Comparison of ENCODE assay signal across 9 mouse cellular contexts in the genomic region with DNA sequence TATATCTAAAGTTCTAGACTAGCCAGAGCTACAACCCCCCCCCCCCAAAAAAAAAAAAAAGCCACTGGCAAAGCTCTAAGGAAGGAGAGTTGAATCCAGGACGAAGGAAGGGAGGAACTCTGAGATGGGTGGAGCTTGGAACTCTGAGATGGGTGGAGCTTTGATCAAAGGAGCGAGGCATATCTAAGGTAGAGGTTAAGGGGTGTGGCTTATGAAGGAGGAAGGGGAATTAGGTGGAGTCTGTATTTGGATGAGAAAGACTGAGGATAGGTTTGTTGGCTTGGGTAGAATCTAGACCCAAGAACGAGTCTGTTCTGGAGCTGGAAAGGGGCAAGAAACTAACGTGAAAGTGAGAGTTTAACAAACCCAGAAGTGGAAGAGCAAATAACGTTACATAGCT. TPM values are rescaled to one million over a fixed set of nuclear protein-coding genes. Genes with fewer than 3 reads are reported as not detected.
DNase-seq lines count a peak whose midpoint lies in the region; ATAC-seq and TF ChIP-seq lines count a peak whose summit lies in the region.
"Had no signal": no experiment of that assay in that cellular context is flagged by ENCODE, and none has a peak within 500 bp of the region (broad histone marks: within the 10 kb centered on the region; RNA-seq: fewer than 3 reads in every experiment).

No protein-coding gene starts in this region.

- TF ChIP-seq CTCF in heart, postnatal 0 days (IDR thresholded peaks at IDR 0.05; ENCODE audit: low read depth), result no peak
- TF ChIP-seq CTCF in intestine, postnatal 0 days (IDR thresholded peaks at IDR 0.05; ENCODE audit: low read depth), result no peak

- DNase-seq in heart, postnatal 0 days (ENCODE audit: low spot score), result no peak
- no peak for DNase-seq in heart, adult 11 months
- no peak for DNase-seq in natural killer cell, adult 2 months (ENCODE audit: low spot score in 2 of 2)
- no peak for DNase-seq in layer of hippocampus, postnatal 25 days (ENCODE audit: extremely low spot score in 1 of 2, low spot score in 1 of 2)
- DNase-seq in cerebellum, adult 9-10 months, result no peak

- H3K4me1 ChIP-seq in heart, postnatal 0 days (ENCODE audit: control insufficient read depth, insufficient read depth), result 0 out of 2 replicates have a peak, but pooled peaks cover 5% of the 10 kb centered on the region
- H3K4me1 ChIP-seq in intestine, postnatal 0 days (replicated peaks; ENCODE audit: control insufficient read depth, insufficient read depth, low read length), result 0 out of 2 replicates have a peak, but pooled peaks cover 6% of the 10 kb centered on the region
- H3K4me1 ChIP-seq in midbrain, embryonic 13.5 days (replicated peaks), result peaks cover 11% of the 10 kb centered on the region

- H3K27ac ChIP-seq in heart, postnatal 0 days (ENCODE audit: low read depth), result no peak overlapping the region
- no peak overlapping the region for H3K27ac ChIP-seq in intestine, postnatal 0 days (ENCODE audit: low read depth, low read length)
- no peak overlapping the region for H3K27ac ChIP-seq in midbrain, embryonic 13.5 days

- no peaks in the 10 kb centered on the region for H3K36me3 ChIP-seq in heart, postnatal 0 days (replicated peaks; ENCODE audit: control insufficient read depth, insufficient read depth, low read length)
- no peaks in the 10 kb centered on the region for H3K36me3 ChIP-seq in intestine, postnatal 0 days (ENCODE audit: control insufficient read depth, insufficient read depth)
- no peaks in the 10 kb centered on the region for H3K36me3 ChIP-seq in midbrain, embryonic 13.5 days

- H3K9me3 ChIP-seq in heart, postnatal 0 days (replicated peaks; ENCODE audit: control insufficient read depth, low read length), result no peaks in the 10 kb centered on the region
- no peaks in the 10 kb centered on the region for H3K9me3 ChIP-seq in intestine, postnatal 0 days (ENCODE audit: control insufficient read depth)
- no peaks in the 10 kb centered on the region for H3K9me3 ChIP-seq in midbrain, embryonic 13.5 days

- peaks cover 13% of the 10 kb centered on the region for H3K27me3 ChIP-seq in heart, postnatal 0 days (ENCODE audit: control insufficient read depth, insufficient read depth, low read length)
- peaks cover 6% of the 10 kb centered on the region; the same call in 1 of the 2 replicates for H3K27me3 ChIP-seq in intestine, postnatal 0 days (replicated peaks; ENCODE audit: control insufficient read depth, insufficient read depth, low read length)
- peaks cover 27% of the 10 kb centered on the region for H3K27me3 ChIP-seq in midbrain, embryonic 13.5 days

- H3K4me2 ChIP-seq in heart, postnatal 0 days (ENCODE audit: low read depth, low read length), result peak overlapping the region; percentile 58; the same call in 1 of the 2 replicates
- H3K4me2 ChIP-seq in intestine, postnatal 0 days (replicated peaks; ENCODE audit: low read depth), result peak overlapping the region; percentile 71
- H3K4me2 ChIP-seq in midbrain, embryonic 13.5 days (replicated peaks), result peak overlapping the region; percentile 73

- TF ChIP-seq EP300 in heart, postnatal 0 days (IDR thresholded peaks at IDR 0.05; ENCODE audit: low read depth), result no peak

- ATAC-seq in heart, postnatal 0 days (ENCODE audit: insufficient read depth, low read depth), result no peak
- ATAC-seq in common myeloid progenitor, adult 5-6 weeks (replicated peaks; ENCODE audit: low read depth, poor library complexity, severe bottlenecking), result peak; percentile 65
- ATAC-seq in intestine, postnatal 0 days, result peak; percentile 74
- ATAC-seq in midbrain, embryonic 13.5 days, result no peak

- peak overlapping the region; percentile 30; the same call in 1 of the 2 replicates for H3K4me3 ChIP-seq in heart, postnatal 0 days (ENCODE audit: low read depth, low read length)
- H3K4me3 ChIP-seq in intestine, postnatal 0 days (ENCODE audit: low read depth, low read length), result peak overlapping the region; percentile 37
- H3K4me3 ChIP-seq in midbrain, embryonic 13.5 days (replicated peaks), result peak overlapping the region; percentile 43; the same call in 1 of the 2 replicates

- H3K9ac ChIP-seq in heart, postnatal 0 days (replicated peaks; ENCODE audit: low read depth, low read length), result no peak overlapping the region
- H3K9ac ChIP-seq in intestine, postnatal 0 days (ENCODE audit: low read depth, low read length), result no peak overlapping the region
- no peak overlapping the region for H3K9ac ChIP-seq in midbrain, embryonic 13.5 days (replicated peaks)

- WGBS in heart, postnatal 0 days, result 15% methylated on average over 5 of the region's 5 CpGs
- 6% methylated on average over 5 of the region's 5 CpGs for WGBS in intestine, postnatal 0 days
- 20% methylated on average over 5 of the region's 5 CpGs for WGBS in midbrain, embryonic 13.5 days

RNA-seq across cellular contexts. Expression of a gene that starts 0.5 kb away (rescaled TPM):
- total RNA-seq in heart, postnatal 0 days (2014; rRNA removed; ENCODE audit: low replicate concordance), result 3.4 TPM in 1 of 2 replicates, not detected in the other
- polyA plus RNA-seq in heart, postnatal 0 days (2015; fragmentation: Nextera tagmentation; extraction: Ambion mirVana), result 0.12 and 0.18 TPM in 2 replicates
- not detected in 2 replicates for total RNA-seq in common myeloid progenitor, adult 5-6 weeks (2017)
- not detected in 2 replicates for polyA plus RNA-seq in intestine, postnatal 0 days (2015; fragmentation: Nextera tagmentation; extraction: Ambion mirVana)
- 0.17 and 0.23 TPM in 2 replicates for polyA plus RNA-seq in midbrain, embryonic 13.5 days (2015; fragmentation: Nextera tagmentation; extraction: Ambion mirVana)
- total RNA-seq in layer of hippocampus, postnatal 25 days (2021), result under 1 TPM; 0.49 to 0.75 TPM

RNA-seq across cellular contexts. Expression of a gene that starts 23.2 kb away (rescaled TPM):
- 36.8 and 53.6 TPM in 2 replicates for total RNA-seq in heart, postnatal 0 days (2014; rRNA removed; ENCODE audit: low replicate concordance)
- 3.7 TPM in 2 replicates for polyA plus RNA-seq in heart, postnatal 0 days (2015; fragmentation: Nextera tagmentation; extraction: Ambion mirVana)
- 0.05 and 0.18 TPM in 2 replicates for total RNA-seq in common myeloid progenitor, adult 5-6 weeks (2017)
- 2.0 and 2.3 TPM in 2 replicates for polyA plus RNA-seq in intestine, postnatal 0 days (2015; fragmentation: Nextera tagmentation; extraction: Ambion mirVana)
- polyA plus RNA-seq in midbrain, embryonic 13.5 days (2015; fragmentation: Nextera tagmentation; extraction: Ambion mirVana), result 9.7 and 13.2 TPM in 2 replicates
- total RNA-seq in layer of hippocampus, postnatal 25 days (2021), result 10 to 100 TPM in 1 of 2 experiments, 1 to 10 TPM in 1; 7.0 to 10.3 TPM
- total RNA-seq: neutrophil, adult 5-6 weeks had no signal

Comparison
In these comparisons a context has a peak if more than half of its experiments do, and no peak if none do; other contexts are left out.
1. ATAC-seq: peak in common myeloid progenitor, adult 5-6 weeks (single experiment) and intestine, postnatal 0 days (single experiment); none in heart, postnatal 0 days (single experiment) and midbrain, embryonic 13.5 days (single experiment).
2. Peak in every context shown above with its lines, with median percentiles within 50 percentile points of each other: H3K4me2 ChIP-seq and H3K4me3 ChIP-seq.